Mouse (Mus musculus) heart, embryonic 15.5 days (tissue): ENCODE measurements around the gene Rnf44. TPM values are rescaled to one million over a fixed set of nuclear protein-coding genes. Genes with fewer than 3 reads are reported as not detected.

ENCODE experiments used
- ATAC-seq: fragments of 200-750 bp; cut with Nextera tagmentation; replicated peaks from 2 replicates; pipeline ENCODE4 v1.8.0; 2017; ENCODE audit warnings: low read depth, moderate TSS enrichment; ENCODE audit not compliant: insufficient number of reproducible peaks, insufficient read depth, low FRiP score
- H3K27ac ChIP-seq: fragments of 300-500 bp; sonication (generic); 2 replicates; pipeline ENCODE4 v1.5.1; 2015; ENCODE audit warnings: mild to moderate bottlenecking, inconsistent platforms
- H3K27me3 ChIP-seq: fragments of 300-500 bp; sonication (generic); 2 replicates; pipeline ENCODE4 v1.6.1; 2015; ENCODE audit warnings: inconsistent platforms
- H3K36me3 ChIP-seq: fragments of 300-500 bp; sonication (generic); 2 replicates; pipeline ENCODE4 v1.6.1; 2015; ENCODE audit warnings: mild to moderate bottlenecking, inconsistent platforms
- H3K4me1 ChIP-seq: fragments of 300-500 bp; sonication (generic); replicated peaks from 2 replicates; pipeline ENCODE4 v1.6.1; 2015; ENCODE audit warnings: inconsistent platforms
- H3K4me2 ChIP-seq: fragments of 300-500 bp; sonication (generic); 2 replicates; pipeline ENCODE4 v1.6.1; 2015; ENCODE audit warnings: inconsistent platforms, mild to moderate bottlenecking, moderate library complexity
- H3K4me3 ChIP-seq: fragments of 300-500 bp; sonication (generic); 2 replicates; pipeline ENCODE4 v1.5.1; 2015; ENCODE audit warnings: mild to moderate bottlenecking, inconsistent platforms
- H3K9ac ChIP-seq: fragments of 300-500 bp; sonication (generic); 2 replicates; pipeline ENCODE4 v1.6.1; 2015; ENCODE audit warnings: mild to moderate bottlenecking, inconsistent platforms
- H3K9me3 ChIP-seq: fragments of 300-500 bp; sonication (generic); replicated peaks from 2 replicates; pipeline ENCODE4 v1.6.1; 2016; ENCODE audit warnings: inconsistent platforms
- WGBS: fragments of 180-500 bp; shearing (Covaris S2); methylation state at CpG from one replicate; pipeline ENCODE4 v1.1.7; 2015; ENCODE audit warnings: mixed read lengths; 5-methylcytosine and 5-hydroxymethylcytosine counted together
- polyA plus RNA-seq: library from polyadenylated mRNA; unstranded; fragments of >200 nt; fragmentation: Nextera tagmentation; extraction: Ambion mirVana; gene quantifications from 2 replicates; pipeline ENCODE4 v1.2.1, GENCODE M21; 2015

The Rnf44 gene
- polyA plus RNA-seq, 1 experiment from 2014 or later: 48.8 TPM

DNA sequence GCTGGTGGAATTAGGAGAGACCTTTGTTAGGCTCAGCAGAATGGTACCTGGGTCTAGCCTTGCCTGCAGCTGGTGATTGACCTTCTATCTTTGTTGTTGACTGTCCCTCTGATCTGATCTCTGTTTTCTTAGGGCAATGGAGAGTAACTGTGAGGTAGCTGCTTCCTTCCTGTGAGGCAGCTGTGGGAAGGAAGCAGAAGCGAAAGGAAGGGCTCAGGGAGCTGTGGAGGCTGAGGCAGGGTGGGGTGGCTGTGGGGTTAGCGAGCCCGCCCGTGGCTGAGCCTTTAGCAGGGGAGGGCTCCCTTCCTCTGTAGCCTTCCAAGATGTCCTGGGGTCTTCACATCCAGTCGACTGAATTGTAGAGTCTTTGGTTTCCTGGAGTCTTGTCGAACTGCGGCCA, 8.8 kb upstream of the Rnf44 start:
- Histone ChIP-seq H3K27me3 (0 out of 2 replicates have a peak, but pooled peaks cover 3% of the 10 kb centered on the region), H3K4me1 (no peaks in the 10 kb centered on the region), H3K4me3 (no peak overlapping the region), H3K27ac (no peak overlapping the region), H3K9ac (no peak overlapping the region), H3K4me2 (no peak overlapping the region), H3K9me3 (no peaks in the 10 kb centered on the region), H3K36me3 (no peaks in the 10 kb centered on the region)
- 67% methylated on average over 7 of the region's 7 CpGs for WGBS
- ATAC-seq: no peak

GRCm38 (mm10) chr13:54701243-54701642, 7.5 kb upstream of the Rnf44 start, which contains the start of gene Cdhr2:
Cdhr2 (plus strand) TSS chr13:54701461.
- Histone ChIP-seq H3K9me3 (no peaks in the 10 kb centered on the region), H3K4me2 (no peak within 1 kb of the TSS), H3K9ac (no peak within 1 kb of the TSS), H3K4me3 (no peak within 1 kb of the TSS), H3K27me3 (0 out of 2 replicates have a peak, but pooled peaks cover 3% of the 10 kb centered on the region), H3K36me3 (no peaks in the 10 kb centered on the region), H3K4me1 (no peaks in the 10 kb centered on the region), H3K27ac (no peak within 1 kb of the TSS)
- WGBS: 74% methylated on average over 5 of the region's 5 CpGs
- no peak for ATAC-seq

- Histone ChIP-seq H3K27ac (no peak overlapping the region), H3K9ac (no peak overlapping the region), H3K4me3 (no peak overlapping the region), H3K36me3 (no peaks in the 10 kb centered on the region), H3K4me2 (no peak overlapping the region), H3K9me3 (no peaks in the 10 kb centered on the region), H3K4me1 (peaks cover 26% of the 10 kb centered on the region), H3K27me3 (no peaks in the 10 kb centered on the region)
- ATAC-seq: no peak
- WGBS: 84% methylated on average over 11 of the region's 11 CpGs
These were observed 1.9 kb upstream of the Rnf44 start for GRCm38 (mm10) chr13:54695479-54696230.

- H3K27me3 ChIP-seq: no peaks in the 10 kb centered on the region
- peak overlapping the region; percentile 67 for H3K9ac ChIP-seq
- no peaks in the 10 kb centered on the region for H3K9me3 ChIP-seq
- H3K4me3 ChIP-seq: peak overlapping the region; percentile 91
- WGBS: 13% methylated on average over 26 of the region's 26 CpGs
- peak overlapping the region; percentile 66 for H3K4me2 ChIP-seq
- H3K27ac ChIP-seq: peak overlapping the region; percentile 98
- peak; percentile 56 for ATAC-seq
- peaks cover 30% of the 10 kb centered on the region for H3K4me1 ChIP-seq
- H3K36me3 ChIP-seq: no peaks in the 10 kb centered on the region
These were observed 797 bp upstream of the Rnf44 start for GRCm38 (mm10) chr13:54694348-54695060.

- Histone ChIP-seq H3K27me3 (no peaks in the 10 kb centered on the region), H3K4me3 (peak overlapping the region; percentile 91), H3K9me3 (no peaks in the 10 kb centered on the region), H3K27ac (peak overlapping the region; percentile 98), H3K4me1 (peaks cover 39% of the 10 kb centered on the region), H3K4me2 (peak overlapping the region; percentile 88), H3K36me3 (no peaks in the 10 kb centered on the region), H3K9ac (peak overlapping the region; percentile 96)
- 6% methylated on average over 21 of the region's 21 CpGs for WGBS
- no peak for ATAC-seq
These were observed 773 bp downstream of the Rnf44 start for GRCm38 (mm10) chr13:54692711-54693557.

DNA sequence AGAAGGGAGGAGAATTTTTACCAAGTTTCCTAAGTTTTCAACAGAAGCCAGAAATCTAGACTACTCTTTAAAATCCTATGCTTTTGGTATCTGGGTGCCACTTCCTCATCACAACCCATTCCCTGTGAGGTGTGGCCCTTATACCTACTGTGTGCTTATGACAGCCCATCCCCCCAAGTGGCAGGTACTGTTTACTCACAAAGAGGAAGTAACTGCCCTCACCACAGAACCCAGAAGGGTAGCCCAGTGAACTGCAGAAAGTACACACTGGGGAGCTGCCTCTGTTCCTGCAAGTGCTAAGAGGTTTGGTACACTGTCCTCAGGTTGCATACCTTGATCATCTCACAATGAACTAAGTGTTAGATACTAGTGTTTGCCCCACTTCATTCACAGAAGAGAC, 2.0 kb downstream of the Rnf44 start:
- peak overlapping the region; percentile 91 for H3K4me3 ChIP-seq
- H3K36me3 ChIP-seq: no peaks in the 10 kb centered on the region
- H3K27me3 ChIP-seq: no peaks in the 10 kb centered on the region
- H3K9ac ChIP-seq: peak overlapping the region; percentile 96
- H3K4me1 ChIP-seq: peaks cover 39% of the 10 kb centered on the region
- ATAC-seq: no peak
- H3K4me2 ChIP-seq: peak overlapping the region; percentile 88
- no peaks in the 10 kb centered on the region for H3K9me3 ChIP-seq
- no peak overlapping the region for H3K27ac ChIP-seq

DNA sequence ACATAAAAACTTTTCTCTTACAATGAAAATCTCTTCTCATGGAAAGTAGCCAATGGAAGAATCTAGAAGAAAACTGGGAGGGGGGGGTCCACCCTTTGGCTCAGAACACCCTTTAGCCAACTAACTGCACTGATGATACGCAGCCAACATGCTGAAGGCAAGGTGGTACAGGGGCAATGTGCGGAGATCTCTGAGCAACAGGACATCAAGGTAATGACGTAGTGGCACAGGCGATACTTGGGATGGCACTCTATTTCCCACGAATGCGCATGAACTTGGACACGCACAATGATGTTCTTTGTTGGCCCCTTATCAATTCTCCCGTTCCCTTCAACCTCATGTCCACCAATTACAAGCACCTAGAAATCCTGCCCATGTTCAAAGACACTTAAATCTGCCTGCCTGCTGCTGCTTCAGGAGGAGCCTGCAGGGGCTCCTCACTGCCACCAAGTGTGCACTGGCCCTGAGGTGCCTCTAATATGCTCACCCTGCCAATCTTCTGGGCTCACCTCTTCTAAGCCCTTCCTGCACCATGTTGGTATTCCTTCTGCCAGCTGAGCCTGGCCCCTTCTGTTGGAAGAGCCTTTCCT, 3.5 kb downstream of the Rnf44 start:
- no peak for ATAC-seq
- H3K4me1 ChIP-seq: peaks cover 52% of the 10 kb centered on the region
- 90% methylated on average over 8 of the region's 8 CpGs for WGBS

GRCm38 (mm10) chr13:54687575-54688424, 5.9 kb downstream of the Rnf44 start:
- peaks cover 14% of the 10 kb centered on the region for H3K36me3 ChIP-seq
- under 1% methylated on average over 82 of the region's 82 CpGs for WGBS
- peak overlapping the region; percentile 98 for H3K27ac ChIP-seq
- no peaks in the 10 kb centered on the region for H3K9me3 ChIP-seq
- ATAC-seq: peak; percentile 88
- peak overlapping the region; percentile 91 for H3K4me3 ChIP-seq
- peak overlapping the region; percentile 94 for H3K9ac ChIP-seq
- peaks cover 61% of the 10 kb centered on the region for H3K4me1 ChIP-seq
- peak overlapping the region; percentile 75 for H3K4me2 ChIP-seq
- H3K27me3 ChIP-seq: no peaks in the 10 kb centered on the region

More for the DNA sequence above, 3.5 kb downstream of the Rnf44 start:
- no peak overlapping the region for H3K4me2 ChIP-seq
- no peak overlapping the region for H3K9ac ChIP-seq
- no peaks in the 10 kb centered on the region for H3K36me3 ChIP-seq
- H3K27me3 ChIP-seq: no peaks in the 10 kb centered on the region
- H3K4me3 ChIP-seq: no peak overlapping the region
- H3K27ac ChIP-seq: no peak overlapping the region
- no peaks in the 10 kb centered on the region for H3K9me3 ChIP-seq

DNA sequence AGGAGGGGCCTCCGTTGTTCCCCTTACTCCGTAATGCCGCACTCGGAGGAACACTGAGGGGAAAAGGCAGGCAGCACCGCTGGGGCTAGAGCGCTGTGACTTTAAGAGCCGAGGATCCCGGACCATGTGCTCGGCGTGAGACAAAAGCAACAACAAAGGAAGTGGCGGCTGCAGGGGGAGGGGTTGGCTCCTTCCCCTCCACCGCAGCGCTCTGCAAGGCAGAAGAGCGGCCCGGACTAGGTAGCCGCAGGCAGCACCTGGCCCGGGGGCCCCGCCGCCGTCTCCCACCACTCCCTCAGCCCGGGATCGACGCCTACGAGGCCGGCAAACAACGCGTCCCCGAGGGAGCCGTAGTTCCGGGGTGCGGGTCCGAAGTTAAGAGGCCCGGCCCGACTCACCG, 6.6 kb downstream of the Rnf44 start:
- H3K36me3 ChIP-seq: peaks cover 21% of the 10 kb centered on the region
- no peaks in the 10 kb centered on the region for H3K9me3 ChIP-seq
- no peaks in the 10 kb centered on the region for H3K27me3 ChIP-seq
- H3K9ac ChIP-seq: peak overlapping the region; percentile 94
- peak; percentile 63 for ATAC-seq
- H3K4me2 ChIP-seq: peak overlapping the region; percentile 75
- 0% methylated on average over 35 of the region's 35 CpGs for WGBS
- H3K4me1 ChIP-seq: peaks cover 54% of the 10 kb centered on the region
- H3K4me3 ChIP-seq: peak overlapping the region; percentile 91
- peak overlapping the region; percentile 98 for H3K27ac ChIP-seq
